Mouse (Mus musculus) limb, embryonic 11.5 days (tissue): ENCODE data around the gene Gimap4. TPM values are rescaled to one million over a fixed set of nuclear protein-coding genes. Genes with fewer than 3 reads are reported as not detected.

Experiments
- ATAC-seq: fragments of 200-750 bp; cut with Nextera tagmentation; 2 replicates; pipeline ENCODE4 v1.8.0; 2017; ENCODE audit warnings: low read depth; ENCODE audit not compliant: insufficient number of reproducible peaks, low FRiP score, low TSS enrichment
- DNase-seq: peaks from one replicate; pipeline ENCODE4 v3.0.0-alpha.2; 2015; ENCODE audit warnings: low spot score
- H3K27ac ChIP-seq: fragments of 300-500 bp; sonication (generic); replicated peaks from 2 replicates; pipeline ENCODE4 v1.5.1; 2014; ENCODE audit warnings: low read depth, mild to moderate bottlenecking, low read length
- H3K27me3 ChIP-seq: fragments of 300-500 bp; sonication (generic); 2 replicates; pipeline ENCODE4 v1.6.1; 2014; ENCODE audit warnings: mild to moderate bottlenecking, low read length, mixed read lengths; ENCODE audit not compliant: control insufficient read depth, insufficient read depth
- H3K36me3 ChIP-seq: fragments of 300-500 bp; sonication (generic); 2 replicates; pipeline ENCODE4 v1.6.1; 2014; ENCODE audit warnings: mild to moderate bottlenecking, low read length, moderate library complexity, mixed read lengths; ENCODE audit not compliant: control insufficient read depth, insufficient read depth
- H3K4me1 ChIP-seq: fragments of 300-500 bp; sonication (generic); 2 replicates; pipeline ENCODE4 v1.6.1; 2014; ENCODE audit warnings: low read length, mixed read lengths; ENCODE audit not compliant: control insufficient read depth, insufficient read depth
- H3K4me2 ChIP-seq: fragments of 300-500 bp; sonication (generic); 2 replicates; pipeline ENCODE4 v1.6.1; 2014; ENCODE audit warnings: low read depth, mild to moderate bottlenecking, moderate library complexity; ENCODE audit not compliant: severe bottlenecking
- H3K4me3 ChIP-seq: fragments of 300-500 bp; sonication (generic); 2 replicates; pipeline ENCODE4 v1.5.1; 2014; ENCODE audit warnings: low read depth, low read length
- H3K9ac ChIP-seq: fragments of 300-500 bp; sonication (generic); 2 replicates; pipeline ENCODE4 v1.6.1; 2014; ENCODE audit warnings: mild to moderate bottlenecking, low read length
- H3K9me3 ChIP-seq: fragments of 300-500 bp; sonication (generic); 2 replicates; pipeline ENCODE4 v1.6.1; 2016; ENCODE audit warnings: low read length; ENCODE audit not compliant: control insufficient read depth
- WGBS: fragments of 180-500 bp; shearing (Covaris S2); extraction: QIAGEN DNeasy Blood & Tissue Kit; methylation state at CpG from one replicate; pipeline ENCODE4 v1.1.7; 2014; 5-methylcytosine and 5-hydroxymethylcytosine counted together
- polyA plus RNA-seq: library from polyadenylated mRNA; unstranded; fragments of >200 nt; fragmentation: Nextera tagmentation; extraction: Ambion mirVana; gene quantifications from 2 replicates; pipeline ENCODE4 v1.2.1, GENCODE M21; 2014

The Gimap4 gene
- polyA plus RNA-seq, 1 experiment from 2014 or later: 10.8 TPM

GRCm38 (mm10) chr6:48741273-48741672 is 56.9 kb downstream of the Gimap4 start:
- Histone ChIP-seq H3K9ac (no peak overlapping the region), H3K4me3 (no peak overlapping the region), H3K27ac (no peak overlapping the region), H3K27me3 (peaks cover 20% of the 10 kb centered on the region), H3K9me3 (no peaks in the 10 kb centered on the region), H3K36me3 (no peaks in the 10 kb centered on the region), H3K4me2 (no peak overlapping the region), H3K4me1 (peaks cover 5% of the 10 kb centered on the region; the same call in 1 of the 2 replicates)
- 42% methylated on average over 3 of the region's 3 CpGs for WGBS
- ATAC-seq (no peak), DNase-seq (no peak)

Other genes starting within 250 kb of the Gimap4 start
- 15.6 and 20.9 TPM in 2 replicates for gene Zfp467, start 238.7 kb upstream of the Gimap4 start, polyA plus RNA-seq
- gene Sspo, start 236.3 kb upstream of the Gimap4 start, polyA plus RNA-seq: 0.23 and 0.34 TPM in 2 replicates
- gene Atp6v0e2, start 146.9 kb upstream of the Gimap4 start, polyA plus RNA-seq: 4.0 and 4.1 TPM in 2 replicates
- 12.4 and 14.6 TPM in 2 replicates for gene Lrrc61, start 129.8 kb upstream of the Gimap4 start, polyA plus RNA-seq
- 4.3 and 5.6 TPM in 2 replicates for gene Rarres2, start 111.8 kb upstream of the Gimap4 start, polyA plus RNA-seq
- not detected in 2 replicates for gene Gm45021, start 94.9 kb upstream of the Gimap4 start, polyA plus RNA-seq
- 42.8 and 46.1 TPM in 2 replicates for gene Repin1, start 90.7 kb upstream of the Gimap4 start, polyA plus RNA-seq
- not detected in 2 replicates for gene Gm44965, start 90.6 kb upstream of the Gimap4 start, polyA plus RNA-seq
- 9.8 and 9.9 TPM in 2 replicates for gene Zfp775, start 82.5 kb upstream of the Gimap4 start, polyA plus RNA-seq
- gene AI854703, start 57.8 kb upstream of the Gimap4 start, polyA plus RNA-seq: 0.71 and 0.83 TPM in 2 replicates
- 0.24 and 0.48 TPM in 2 replicates for gene Gimap8, start 37.3 kb upstream of the Gimap4 start, polyA plus RNA-seq
- gene Gimap9, start 8.4 kb upstream of the Gimap4 start, polyA plus RNA-seq: 4.4 and 5.4 TPM in 2 replicates
- 13.6 and 14.0 TPM in 2 replicates for gene Gimap6, start 23.7 kb downstream of the Gimap4 start, polyA plus RNA-seq
- gene Gm28053, start 34.1 kb downstream of the Gimap4 start, polyA plus RNA-seq: not detected in 2 replicates
- not detected in 2 replicates for gene Gimap7, start 34.1 kb downstream of the Gimap4 start, polyA plus RNA-seq
- 6.3 and 6.7 TPM in 2 replicates for gene Gimap1, start 54.5 kb downstream of the Gimap4 start, polyA plus RNA-seq
- 1.4 and 1.7 TPM in 2 replicates for gene Gimap5, start 61.6 kb downstream of the Gimap4 start, polyA plus RNA-seq
- not detected in 2 replicates for gene Gimap3, start 86.3 kb downstream of the Gimap4 start, polyA plus RNA-seq
- gene Tmem176a, start 156.4 kb downstream of the Gimap4 start, polyA plus RNA-seq: 36.6 and 37.5 TPM in 2 replicates
- gene Tmem176b, start 156.9 kb downstream of the Gimap4 start, polyA plus RNA-seq: 74.1 and 78.4 TPM in 2 replicates
- gene Aoc1, start 188.3 kb downstream of the Gimap4 start, polyA plus RNA-seq: not detected in 2 replicates
- not detected in 2 replicates for gene 1600015I10Rik, start 245.3 kb downstream of the Gimap4 start, polyA plus RNA-seq